Mouse (Mus musculus) liver, adult 10 weeks (tissue): Measurements from ENCODE around the gene Rimkla. TPM values are rescaled to one million over a fixed set of nuclear protein-coding genes. Genes with fewer than 3 reads are reported as not detected.

Experiments
- polyA plus RNA-seq: library from polyadenylated mRNA; stranded (reverse); fragments of 350-450 nt; fragmentation: Illumina TruSeq; extraction: RNeasy Lipid Tissue Mini Kit (QIAGEN cat#74804); gene quantifications from one replicate; pipeline ENCODE4 v1.2.3, GENCODE M21; 2014; ENCODE audit warnings: low read depth, low replicate concordance

Rimkla gene
- not detected for polyA plus RNA-seq

GRCm38 (mm10) chr4:119492291-119492932 is at the start of gene Rimkla:
Gene Rimkla, minus strand, starts transcription at chr4:119492628.

DNA sequence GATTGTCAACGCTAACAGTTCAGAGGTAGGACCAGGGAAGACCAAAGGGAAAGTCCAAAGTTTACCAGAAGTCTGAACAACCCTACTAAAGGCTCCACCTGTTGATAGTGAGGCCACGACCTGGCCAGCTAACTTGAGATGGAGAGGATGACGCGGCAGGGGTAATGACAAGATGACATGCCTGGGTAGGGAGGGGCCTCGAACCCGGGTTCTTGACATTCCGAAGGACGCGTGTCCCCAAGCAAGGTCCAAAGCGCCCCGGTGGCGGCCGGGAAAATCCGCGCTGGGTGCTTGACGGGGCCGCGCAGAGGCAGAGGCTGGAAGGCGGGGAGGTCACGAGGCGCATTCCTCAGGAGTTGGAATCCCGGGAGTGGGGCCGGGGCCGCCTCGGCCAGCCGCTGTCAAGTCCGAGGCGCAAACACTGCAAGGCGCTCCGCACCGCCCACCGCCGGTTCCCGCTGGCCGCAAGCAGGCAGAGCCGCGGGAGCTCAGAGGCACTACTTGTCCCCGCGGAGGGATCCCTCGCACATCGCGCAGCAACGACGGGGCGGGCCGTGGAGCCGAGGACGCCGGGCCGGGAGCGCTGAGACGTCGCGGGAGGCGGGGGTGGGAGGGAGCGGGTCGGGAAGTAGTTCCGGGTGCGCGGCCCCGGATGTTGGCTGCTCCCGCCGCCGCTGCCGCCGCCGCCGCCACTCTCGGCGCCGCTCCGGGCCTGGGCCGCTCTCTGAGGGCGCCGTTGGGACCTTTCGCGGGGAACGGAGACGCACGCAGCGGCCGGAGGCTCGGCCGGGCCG is 46.8 kb upstream of the Rimkla start, which contains the start of gene Frg2f1:
Gene Frg2f1, minus strand, starts transcription at position 499 of the 794 bp plus-strand sequence.

GRCm38 (mm10) chr4:119536615-119537014 is 44.2 kb upstream of the Rimkla start, which contains the start of gene Foxj3:
Gene Foxj3, plus strand, starts transcription at chr4:119537004.

GRCm38 (mm10) chr4:119422294-119422964 is 70.0 kb downstream of the Rimkla start, which contains the start of the genes Ppcs and Zmynd12:
Gene Ppcs, minus strand, starts transcription at chr4:119422420.
Gene Zmynd12, plus strand, starts transcription at chr4:119422814.

Other genes starting within 250 kb of the Rimkla start
- not detected for gene Cldn19, start 237.2 kb downstream of the Rimkla start, polyA plus RNA-seq
- 189 TPM for gene Ybx1, start 198.0 kb downstream of the Rimkla start, polyA plus RNA-seq
- 13.6 TPM for gene Ppih, start 172.1 kb downstream of the Rimkla start, polyA plus RNA-seq
- gene Ccdc30, start 77.1 kb downstream of the Rimkla start, polyA plus RNA-seq, result 6.3 TPM
- gene Ppcs, start 70.2 kb downstream of the Rimkla start, polyA plus RNA-seq, result 30.9 TPM
- 0.40 TPM for gene Zmynd12, start 69.8 kb downstream of the Rimkla start, polyA plus RNA-seq
- 10.8 TPM for gene Foxj3, start 44.4 kb upstream of the Rimkla start, polyA plus RNA-seq
- gene Frg2f1, start 46.9 kb upstream of the Rimkla start, polyA plus RNA-seq, result 5.9 TPM
- gene Guca2a, start 145.1 kb upstream of the Rimkla start, polyA plus RNA-seq, result not detected
- not detected for gene Guca2b, start 166.3 kb upstream of the Rimkla start, polyA plus RNA-seq
- 0.42 TPM for gene Hivep3, start 241.2 kb upstream of the Rimkla start, polyA plus RNA-seq